Mouse (Mus musculus): ENCODE measurements around the gene Wfdc1. TPM values are rescaled to one million over a fixed set of nuclear protein-coding genes. Genes with fewer than 3 reads are reported as not detected.

Gene Wfdc1
- total and polyA plus RNA-seq, 3 experiments, result not detected

GRCm38 (mm10) chr8:119712226-119712625, 46.1 kb downstream of the Wfdc1 start:
- Histone ChIP-seq H3K9ac (ENCODE audit: insufficient read depth, low read depth) (no peak overlapping the region), H3K27me3 (replicated peaks) (peaks cover 48% of the 10 kb centered on the region), H3K36me3 (replicated peaks in 1 of 2; ENCODE audit: control insufficient read depth in 1 of 2, insufficient read depth in 1 of 2, low read length in 1 of 2) (no peaks in the 10 kb centered on the region), H3K4me1 (ENCODE audit: control insufficient read depth in 1 of 2, insufficient read depth in 2 of 2) (peaks cover 11 to 12% of the 10 kb centered on the region in 2 experiments; a peak in 3 of 4 replicates), H3K79me2 (replicated peaks; ENCODE audit: control insufficient read depth, extremely low read depth, insufficient read depth, poor library complexity, severe bottlenecking) (no peaks in the 10 kb centered on the region), H3K4me2 (ENCODE audit: insufficient read depth, low read depth, poor library complexity, severe bottlenecking) (no peak overlapping the region), H3K27ac (ENCODE audit: insufficient read depth, low read depth) (no peak overlapping the region), H3K9me3 (replicated peaks; ENCODE audit: low read length) (no peaks in the 10 kb centered on the region), H3K4me3 (replicated peaks in 1 of 3; ENCODE audit: low read depth in 2 of 3, low read length in 2 of 3, poor library complexity in 1 of 3) (no peak overlapping the region)
- no peak for DNase-seq (ENCODE audit: extremely low read depth)
- in situ Hi-C loops (cut with MboI; ENCODE audit: low pct_ligation_motif_present, low pct_unique_long_range_greater_than_20kb, low sequenced_read_pairs) (no loop called here), dilution Hi-C loops (cut with MboI; ENCODE audit: extremely low pct_ligation_motif_present, extremely low pct_unique_long_range_greater_than_20kb, low sequenced_read_pairs) (no loop called here)
- no peak for TF ChIP-seq ETS1 (conservative IDR thresholded peaks at IDR 0.05; ENCODE audit: low read depth, low read length)
- no peak for TF ChIP-seq MYC (IDR thresholded peaks at IDR 0.05; ENCODE audit: low read depth, low read length)
- TF ChIP-seq TCF12 (IDR thresholded peaks at IDR 0.05; ENCODE audit: low read depth, low read length), result no peak
- no peak for TF ChIP-seq SIN3A (IDR thresholded peaks at IDR 0.05; ENCODE audit: low read length)
- no peak for TF ChIP-seq KAT2A (IDR thresholded peaks at IDR 0.05; ENCODE audit: insufficient replicate concordance, low read length)
- no peak for TF ChIP-seq MAFK (IDR thresholded peaks at IDR 0.05; ENCODE audit: insufficient replicate concordance, low read length)
- no peak for TF ChIP-seq E2F4 (IDR thresholded peaks at IDR 0.05; ENCODE audit: insufficient replicate concordance, low read depth, low read length)
- no peak for TF ChIP-seq ZC3H11A (IDR thresholded peaks at IDR 0.05; ENCODE audit: low read depth, low read length)
- no peak for TF ChIP-seq USF1 (IDR thresholded peaks at IDR 0.05; ENCODE audit: low read depth, low read length)
- TF ChIP-seq MAX (IDR thresholded peaks at IDR 0.05; ENCODE audit: low read length), result no peak
- TF ChIP-seq CHD2 (IDR thresholded peaks at IDR 0.05; ENCODE audit: low read length), result no peak
- TF ChIP-seq JUN (IDR thresholded peaks at IDR 0.05; ENCODE audit: insufficient read depth, low read depth, low read length), result no peak
- no peak for TF ChIP-seq UBTF (IDR thresholded peaks at IDR 0.05; ENCODE audit: low read depth, low read length)
- TF ChIP-seq JUND (conservative IDR thresholded peaks at IDR 0.05; ENCODE audit: low read depth, low read length), result no peak
- TF ChIP-seq POLR2AphosphoS2 (IDR thresholded peaks at IDR 0.05; ENCODE audit: low read depth, low read length), result no peak
- no peak for TF ChIP-seq MXI1 (IDR thresholded peaks at IDR 0.05; ENCODE audit: low read depth, low read length)

- Histone ChIP-seq H3K4me2 (ENCODE audit: insufficient read depth, low read depth, poor library complexity, severe bottlenecking) (no peak overlapping the region), H3K27ac (ENCODE audit: insufficient read depth, low read depth) (no peak overlapping the region), H3K36me3 (replicated peaks in 1 of 2; ENCODE audit: control insufficient read depth in 1 of 2, insufficient read depth in 1 of 2, low read length in 1 of 2) (no peaks in the 10 kb centered on the region), H3K9ac (ENCODE audit: insufficient read depth, low read depth) (no peak overlapping the region), H3K27me3 (replicated peaks) (peaks cover 51% of the 10 kb centered on the region), H3K79me2 (replicated peaks; ENCODE audit: control insufficient read depth, extremely low read depth, insufficient read depth, poor library complexity, severe bottlenecking) (no peaks in the 10 kb centered on the region), H3K4me3 (replicated peaks in 1 of 3; ENCODE audit: low read depth in 2 of 3, low read length in 2 of 3, poor library complexity in 1 of 3) (no peak overlapping the region), H3K4me1 (ENCODE audit: control insufficient read depth in 1 of 2, insufficient read depth in 2 of 2) (peaks cover 11 to 12% of the 10 kb centered on the region in 2 experiments; a peak in 3 of 4 replicates), H3K9me3 (replicated peaks; ENCODE audit: low read length) (no peaks in the 10 kb centered on the region)
- no peak for DNase-seq (ENCODE audit: extremely low read depth)
- no peak for TF ChIP-seq SMC3 (IDR thresholded peaks at IDR 0.05; ENCODE audit: low read depth, low read length)
- TF ChIP-seq MEF2A (IDR thresholded peaks at IDR 0.05; ENCODE audit: borderline replicate concordance, low read depth, low read length), result no peak
- no peak for TF ChIP-seq JUN (IDR thresholded peaks at IDR 0.05; ENCODE audit: insufficient read depth, low read depth, low read length)
- no peak for TF ChIP-seq UBTF (IDR thresholded peaks at IDR 0.05; ENCODE audit: low read depth, low read length)
- no peak for TF ChIP-seq MAFK (IDR thresholded peaks at IDR 0.05; ENCODE audit: insufficient replicate concordance, low read length)
- TF ChIP-seq TCF12 (IDR thresholded peaks at IDR 0.05; ENCODE audit: low read depth, low read length), result no peak
- TF ChIP-seq RCOR1 (conservative IDR thresholded peaks at IDR 0.05; ENCODE audit: low read depth, low read length), result no peak
- TF ChIP-seq PAX5 (IDR thresholded peaks at IDR 0.05; ENCODE audit: low read length), result no peak
- in situ Hi-C loops (cut with MboI; ENCODE audit: low pct_ligation_motif_present, low pct_unique_long_range_greater_than_20kb, low sequenced_read_pairs), result no loop called here
- dilution Hi-C loops (cut with MboI; ENCODE audit: extremely low pct_ligation_motif_present, extremely low pct_unique_long_range_greater_than_20kb, low sequenced_read_pairs), result no loop called here
Measured at GRCm38 (mm10) chr8:119713421-119713820, 47.3 kb downstream of the Wfdc1 start.
